Mouse (Mus musculus): ENCODE measurements around the gene Tmprss11f.
"Not testable (repeated sequence)": the region's sequence is repeated elsewhere in the genome, so short reads cannot be mapped to it uniquely, and the experiment has no call there.

Tmprss11f gene

DNA sequence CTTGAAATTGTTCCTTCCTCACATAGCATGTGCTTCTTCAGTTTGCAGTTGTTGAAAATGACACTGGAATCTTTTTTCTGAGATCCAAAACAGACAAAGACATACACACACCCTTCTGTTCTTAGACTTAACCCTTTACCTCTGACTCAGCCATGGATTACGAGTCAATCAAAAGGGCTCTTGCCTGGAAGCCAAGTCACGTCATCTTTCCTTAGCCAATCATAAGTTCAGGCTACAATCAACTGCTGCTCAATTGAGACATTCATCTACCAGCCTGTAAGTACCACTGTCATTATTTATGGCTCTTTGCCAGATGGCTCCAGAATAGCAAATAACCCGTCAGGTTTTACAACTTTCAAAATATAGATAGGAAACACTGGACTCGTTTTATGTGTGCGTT, at the start of gene Tmprss11f:
TSS of gene Tmprss11f (minus strand) at position 101 of the 400 bp plus-strand sequence.
- no peak for DNase-seq (ENCODE audit: low spot score)

DNA sequence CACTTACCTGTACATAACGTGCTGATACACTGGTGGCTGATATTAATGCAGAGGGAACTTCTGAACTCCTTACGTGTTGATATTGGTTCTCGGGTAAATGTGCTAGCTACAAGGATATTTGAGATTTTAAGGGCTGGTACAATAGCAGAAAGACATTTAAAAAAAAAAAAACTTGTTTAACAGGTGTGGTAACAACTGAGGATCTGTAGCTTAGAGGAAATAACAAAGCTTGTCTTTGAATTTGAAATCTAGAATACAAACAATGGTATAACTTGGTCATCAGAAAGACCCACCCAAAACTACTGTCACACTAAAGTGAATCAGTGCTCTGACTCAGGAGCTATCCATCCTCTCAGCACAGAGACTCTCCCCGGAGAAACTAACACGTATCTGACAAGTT, 44.0 kb upstream of the Tmprss11f start, which contains the start of gene Tmprss11b:
TSS of gene Tmprss11b (minus strand) at position 101 of the 400 bp plus-strand sequence.
- no peak for DNase-seq (ENCODE audit: low spot score)

DNA sequence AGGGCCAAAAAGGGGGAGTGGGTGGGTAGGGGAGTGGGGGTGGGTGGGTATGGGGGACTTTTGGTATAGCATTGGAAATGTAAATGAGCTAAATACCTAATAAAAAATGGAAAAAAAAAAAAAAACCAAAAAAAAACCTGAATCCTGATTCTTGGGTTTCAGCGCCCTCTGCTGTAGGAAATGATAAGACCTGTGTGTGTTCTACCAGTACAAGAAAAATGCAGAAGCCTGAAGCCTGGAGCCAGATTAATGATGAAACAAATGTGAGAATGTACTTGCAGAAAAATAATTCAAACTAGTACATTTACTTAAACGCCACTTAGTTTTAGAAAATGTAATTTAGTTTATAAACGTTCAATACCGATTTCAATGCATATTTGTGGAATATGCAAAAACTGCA, 17.0 kb upstream of the Tmprss11f start:
- DNase-seq (ENCODE audit: low spot score): not testable (repeated sequence)

DNA sequence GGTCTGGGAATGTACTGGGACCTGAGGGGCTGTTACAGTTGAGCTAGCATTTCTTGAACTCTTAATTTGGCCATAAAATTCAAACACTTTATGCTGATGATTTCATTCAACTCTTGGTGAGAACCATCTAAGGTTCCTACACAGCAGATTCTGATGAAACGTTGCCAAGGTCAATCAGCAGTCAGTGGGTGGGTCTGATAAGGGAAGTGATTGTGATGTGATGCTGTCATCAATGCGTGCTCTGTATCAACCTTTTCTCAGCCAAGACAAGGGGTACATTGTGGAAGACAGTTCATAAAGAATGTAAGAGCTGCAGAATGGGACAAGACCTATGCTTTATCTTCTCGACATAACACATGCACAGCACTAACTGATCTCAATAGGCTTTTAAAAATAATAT, 8.6 kb upstream of the Tmprss11f start:
- DNase-seq (ENCODE audit: low spot score): no peak

DNA sequence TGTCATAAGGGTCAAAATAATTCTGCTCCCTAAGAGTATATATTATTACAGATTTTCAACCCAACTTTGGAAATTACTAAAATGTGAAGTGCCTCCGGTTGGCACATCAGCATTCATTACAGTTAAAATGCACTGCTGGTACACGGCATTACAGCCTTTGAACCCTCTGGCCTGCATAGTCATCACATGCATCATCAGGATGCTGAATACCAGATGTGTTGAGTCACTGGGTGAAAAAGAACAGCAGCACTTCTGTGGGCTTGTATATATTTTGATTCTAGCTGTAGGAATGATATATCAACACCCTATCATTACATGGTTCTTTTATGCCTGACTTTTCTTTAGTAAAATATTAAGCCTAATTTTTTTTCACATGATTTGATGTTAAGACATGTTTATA, 1.5 kb downstream of the Tmprss11f start:
- no peak for DNase-seq (ENCODE audit: low spot score)

DNA sequence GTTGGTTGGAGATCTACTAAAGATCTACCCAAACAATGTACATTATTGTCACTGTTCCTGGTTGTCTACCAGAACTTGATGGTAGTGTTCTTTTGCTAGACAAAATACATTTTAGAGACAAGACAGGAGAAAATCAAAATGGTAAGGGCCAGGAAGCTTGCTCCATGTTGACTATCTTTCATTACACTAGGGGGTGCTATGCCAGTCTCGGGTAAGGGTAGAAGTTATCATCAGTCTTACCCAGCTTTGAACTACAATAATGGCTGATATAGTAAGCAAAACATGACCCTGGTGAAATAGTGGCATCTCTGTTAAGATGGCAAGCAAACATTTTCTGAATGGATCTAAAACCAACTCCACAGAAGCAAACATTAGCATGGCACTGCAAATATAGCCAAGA, 10.4 kb downstream of the Tmprss11f start:
- no peak for DNase-seq (ENCODE audit: low spot score)

DNA sequence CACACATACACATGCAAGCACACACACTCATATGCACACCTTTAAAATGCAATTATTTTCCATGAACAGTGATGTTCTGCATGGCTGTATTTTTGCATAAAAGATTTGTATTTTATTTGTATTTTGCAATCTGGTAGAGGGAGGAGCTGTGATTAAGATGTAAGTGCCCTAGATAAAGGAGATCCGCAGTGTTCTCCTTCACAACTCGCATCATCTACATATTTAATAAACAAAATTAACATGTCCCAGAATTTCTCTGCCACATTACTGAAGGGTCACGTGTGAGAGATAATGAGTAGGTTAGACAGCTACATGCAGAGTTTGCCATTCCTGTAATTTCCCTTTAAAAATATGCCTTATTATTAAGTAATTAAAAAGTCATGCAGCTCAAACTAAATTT, 46.3 kb downstream of the Tmprss11f start:
- DNase-seq (ENCODE audit: low spot score): no peak

DNA sequence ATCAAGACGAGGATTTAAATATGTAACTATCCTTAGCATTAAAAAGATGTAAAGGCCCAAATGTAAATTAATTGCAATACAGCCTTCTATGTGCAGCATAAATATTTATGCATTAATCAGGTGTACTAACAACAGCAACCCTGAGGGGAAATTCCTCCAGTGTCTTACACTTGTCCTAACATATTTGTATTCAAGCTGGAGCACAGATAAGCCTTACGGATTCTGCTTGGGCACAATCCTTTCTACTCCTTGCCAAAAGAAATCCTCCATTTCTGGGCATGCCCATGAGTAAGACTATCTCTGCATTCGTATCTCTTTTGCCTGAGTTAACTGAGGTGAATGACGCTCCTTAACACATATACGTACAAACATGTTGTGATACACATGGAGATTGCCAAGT, 49.6 kb downstream of the Tmprss11f start:
- DNase-seq (ENCODE audit: low spot score): no peak

DNA sequence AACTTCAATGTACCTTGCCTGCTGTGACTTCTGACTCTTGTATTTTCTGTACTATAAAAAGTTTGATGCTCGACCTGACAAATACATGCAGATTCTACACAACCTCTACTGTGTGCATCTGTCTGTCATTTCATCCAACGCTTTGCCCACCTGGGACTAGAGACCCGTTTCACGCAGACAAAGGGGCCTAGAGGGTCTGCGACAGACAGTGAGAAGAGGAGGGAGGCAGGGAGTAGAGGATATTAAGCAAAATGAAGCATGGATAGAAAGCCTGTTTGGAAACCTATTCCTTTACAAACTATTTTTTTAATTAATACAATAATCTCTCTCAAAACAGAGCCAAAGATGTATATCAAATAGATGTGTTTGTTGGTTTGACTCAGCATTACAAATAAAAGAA, 50.2 kb downstream of the Tmprss11f start:
- DNase-seq (ENCODE audit: low spot score): no peak

DNA sequence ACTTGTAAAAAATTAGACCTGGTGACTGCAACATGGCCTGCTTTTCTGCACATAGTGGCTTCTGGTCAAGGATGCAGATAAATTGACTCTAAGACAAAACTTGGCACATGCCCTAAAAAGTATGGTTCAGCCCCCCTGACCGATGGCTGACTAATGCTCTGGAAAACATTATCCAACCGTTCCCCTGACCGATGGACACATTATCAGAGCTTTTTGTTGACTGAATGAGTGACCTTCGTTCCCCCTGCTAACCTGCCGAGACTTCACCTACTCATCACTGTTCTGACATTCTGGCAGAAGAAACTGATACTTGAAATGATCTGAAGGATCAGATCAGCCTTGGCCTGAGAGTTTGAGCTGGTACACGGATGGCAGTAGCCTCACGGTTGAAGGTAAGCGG, 53.5 kb downstream of the Tmprss11f start:
- DNase-seq (ENCODE audit: low spot score): not testable (repeated sequence)

DNA sequence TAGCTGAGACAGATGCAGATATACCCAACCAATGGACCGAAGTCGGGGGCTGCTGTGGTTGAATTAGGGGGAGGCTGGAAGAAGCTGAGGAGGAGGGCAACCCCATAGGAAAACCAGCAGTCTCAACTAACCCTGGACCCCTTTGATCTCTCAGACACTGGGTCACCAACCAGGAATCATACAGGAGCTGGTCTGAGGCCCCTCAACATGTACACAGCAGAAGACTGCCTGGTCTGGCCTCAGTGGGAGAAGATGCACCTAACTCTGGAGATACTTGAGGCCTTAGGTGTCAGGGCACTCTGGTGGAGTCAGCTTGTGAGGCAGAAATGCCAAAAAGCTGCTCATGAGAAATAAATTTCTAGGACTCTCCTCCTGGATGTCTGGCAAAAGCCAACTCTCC, 85.5 kb downstream of the Tmprss11f start:
- no peak for DNase-seq (ENCODE audit: low spot score)

DNA sequence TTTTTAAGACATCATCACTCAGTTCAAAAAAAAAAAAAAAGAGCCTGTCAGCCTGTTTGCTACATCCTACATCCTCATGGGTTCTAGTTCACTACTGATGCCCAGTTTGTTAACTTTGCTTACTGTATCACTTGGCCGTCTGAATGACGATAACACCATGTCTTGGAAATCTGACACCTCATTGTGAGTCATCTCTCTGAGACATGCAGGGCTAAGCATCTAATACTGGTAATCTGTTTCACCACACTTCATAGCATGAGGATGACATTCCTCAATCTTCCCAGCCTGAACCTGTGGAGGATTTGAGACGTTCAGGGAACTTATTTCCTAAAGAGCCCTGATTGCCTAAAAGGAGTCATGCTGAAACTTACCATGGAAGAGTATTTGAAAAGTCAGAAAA, 91.6 kb downstream of the Tmprss11f start:
- DNase-seq (ENCODE audit: low spot score): no peak

DNA sequence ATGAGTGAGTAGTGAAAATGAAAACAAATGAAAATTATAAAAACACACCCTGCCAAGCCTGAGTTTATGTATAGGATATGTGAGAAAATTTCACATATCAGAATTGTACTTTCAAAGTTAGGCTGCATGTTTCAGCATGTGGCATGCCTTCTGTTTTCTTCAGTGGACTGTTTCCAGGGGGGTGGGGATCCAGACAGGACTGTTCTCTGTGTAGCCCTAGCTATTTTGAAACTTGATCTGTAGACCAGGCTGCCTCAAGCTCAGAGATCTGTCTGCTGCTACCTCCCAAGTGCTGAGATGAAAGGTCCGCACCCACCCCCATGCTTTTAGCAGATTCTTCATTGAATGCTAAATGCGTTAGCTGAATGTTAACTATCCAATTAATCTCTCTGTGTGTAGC, 103.5 kb downstream of the Tmprss11f start:
- no peak for DNase-seq (ENCODE audit: low spot score)

DNA sequence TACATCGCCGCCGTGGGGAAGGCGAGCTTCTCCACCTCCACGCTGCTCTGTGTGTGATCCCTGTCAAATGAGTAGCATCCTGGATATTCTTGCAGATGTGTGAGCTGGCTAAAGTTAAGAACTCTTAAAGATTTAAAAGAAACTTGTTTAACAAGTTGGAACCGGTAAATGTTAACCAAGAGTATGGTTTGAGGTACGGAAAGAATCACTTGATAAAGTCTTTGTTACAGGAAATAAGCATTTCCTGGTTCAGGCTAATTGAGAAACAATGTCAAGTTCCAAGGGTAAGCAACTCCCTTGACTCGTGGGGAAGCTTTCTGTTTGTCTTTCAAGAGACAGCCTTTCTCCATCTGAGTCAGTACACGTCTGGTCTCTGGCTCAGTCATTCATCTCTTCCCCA, 113.7 kb downstream of the Tmprss11f start, which contains the start of gene Tmprss11g:
TSS of gene Tmprss11g (minus strand) at position 101 of the 400 bp plus-strand sequence.
- no peak for DNase-seq (ENCODE audit: low spot score)

DNA sequence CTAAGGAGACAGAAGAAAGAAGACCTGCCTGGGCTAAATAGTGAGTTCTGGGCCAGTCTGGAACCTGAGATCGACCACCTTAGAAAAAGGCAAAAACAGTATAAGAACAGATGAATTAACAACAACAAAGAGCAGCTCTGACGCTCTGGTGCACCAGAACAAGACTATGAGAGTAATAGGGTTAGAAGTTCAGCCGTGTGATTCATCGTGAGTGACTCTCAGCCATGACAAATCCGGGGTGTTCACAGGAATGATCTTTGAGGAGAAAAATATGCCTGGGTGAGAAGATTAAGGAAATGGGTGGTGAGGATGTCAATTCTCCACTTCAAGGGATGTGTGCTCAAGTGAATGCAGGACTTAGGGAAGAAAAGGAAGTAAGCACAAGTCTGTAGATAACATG, 120.7 kb downstream of the Tmprss11f start:
- no peak for DNase-seq (ENCODE audit: low spot score)

DNA sequence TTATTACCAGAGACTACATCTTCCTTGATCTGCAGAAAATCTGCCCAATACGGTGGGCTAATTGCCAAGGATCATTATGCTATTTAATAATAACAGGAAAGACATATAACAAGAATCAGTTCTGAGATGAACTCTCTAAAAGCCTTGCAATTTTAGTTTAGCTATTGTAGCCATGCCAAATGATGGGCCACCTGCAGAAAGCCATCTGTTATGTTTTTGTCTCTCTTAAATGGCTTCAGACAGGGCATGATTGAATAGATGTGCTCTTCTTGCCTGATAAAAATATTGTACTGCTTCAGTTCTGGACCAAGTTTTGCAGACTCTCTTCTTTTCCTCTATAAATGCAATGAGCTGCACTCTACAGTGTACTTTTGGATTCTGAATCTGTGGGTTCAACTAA, 138.8 kb downstream of the Tmprss11f start:
- no peak for DNase-seq (ENCODE audit: low spot score)

DNA sequence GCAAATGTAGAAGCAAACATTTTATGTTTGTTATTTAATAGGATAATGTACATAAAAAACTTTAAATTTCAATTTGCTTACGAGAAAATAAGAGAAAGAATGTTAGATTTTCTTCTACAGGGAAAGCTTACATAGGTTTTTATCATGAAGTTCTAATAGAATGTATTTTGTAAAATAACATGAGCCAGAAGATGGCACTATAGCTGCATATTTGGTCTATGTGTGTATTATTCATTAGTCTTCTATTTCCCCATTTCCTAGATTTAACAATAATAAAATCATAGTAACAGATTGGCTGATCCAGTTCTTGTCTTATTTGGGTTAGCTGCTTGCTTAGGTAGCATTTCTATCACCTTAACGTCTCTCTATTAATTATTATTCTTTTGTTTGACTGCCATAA, 149.7 kb downstream of the Tmprss11f start:
- no peak for DNase-seq (ENCODE audit: low spot score)

DNA sequence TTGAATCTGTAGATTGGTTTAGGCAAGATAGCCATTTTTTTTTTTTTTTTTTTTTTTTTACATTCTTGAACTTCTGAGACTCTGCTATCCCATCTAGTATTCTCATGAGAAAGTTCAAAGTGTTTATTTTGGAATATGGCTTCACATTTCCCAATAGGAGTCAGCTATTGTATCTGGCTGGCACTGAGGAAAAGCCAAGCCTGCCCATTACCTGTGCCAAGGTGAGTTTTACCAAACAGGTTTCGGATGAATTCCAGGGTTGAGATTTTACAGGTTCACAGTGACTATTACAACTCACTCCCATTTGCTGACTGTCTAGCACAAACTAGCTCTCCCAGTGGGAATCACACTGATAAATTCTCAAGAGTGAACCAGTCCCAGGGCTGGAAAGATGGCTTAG, 150.2 kb downstream of the Tmprss11f start:
- no peak for DNase-seq (ENCODE audit: low spot score)

DNA sequence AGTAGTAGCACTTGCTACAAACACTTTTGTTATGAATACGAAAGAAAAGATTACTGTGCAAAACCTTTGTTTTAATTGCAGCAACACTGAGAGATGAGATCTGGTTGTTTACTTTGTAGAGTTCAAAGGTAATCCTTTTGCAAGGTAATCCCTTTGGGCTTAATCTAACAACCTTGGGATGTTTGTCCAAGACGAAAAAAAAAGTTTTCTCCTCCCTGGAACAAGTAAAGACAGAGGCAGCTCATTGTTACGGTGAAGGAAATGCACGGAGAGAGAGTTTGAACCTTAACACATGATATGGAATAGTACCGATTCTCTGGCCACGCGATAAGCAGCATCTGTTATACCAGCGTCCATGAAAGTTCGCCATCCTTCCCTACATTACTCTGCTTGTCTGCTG, 158.4 kb downstream of the Tmprss11f start:
- DNase-seq (ENCODE audit: low spot score): no peak

Data from T-cell, adult 2 months (primary cell).